Mouse (Mus musculus): ENCODE results near the gene Nckipsd. TPM values are rescaled to one million over a fixed set of nuclear protein-coding genes. Genes with fewer than 3 reads are reported as not detected.

Nckipsd gene
- polyA plus RNA-seq, 1 experiment, result 8.7 TPM

- Histone ChIP-seq H3K4me3 (ENCODE audit: insufficient read depth, low read length) (no peak overlapping the region), H3K4me1 (ENCODE audit: control insufficient read depth, insufficient read depth, low read length) (0 out of 2 replicates have a peak, but pooled peaks cover 3% of the 10 kb centered on the region), H3K27ac (ENCODE audit: insufficient read depth, low read length) (no peak overlapping the region)
Observed at GRCm38 (mm10) chr9:108810516-108810915, 2.3 kb downstream of the Nckipsd start.

GRCm38 (mm10) chr9:108815557-108815956, 7.4 kb downstream of the Nckipsd start:
- no peak for TF ChIP-seq CTCF (IDR thresholded peaks at IDR 0.05; ENCODE audit: borderline replicate concordance, insufficient read depth, low read length)
- no peak for TF ChIP-seq POLR2A (IDR thresholded peaks at IDR 0.05; ENCODE audit: low read depth, low read length)
- Histone ChIP-seq H3K27ac (ENCODE audit: insufficient read depth, low read length) (no peak overlapping the region), H3K4me1 (ENCODE audit: control insufficient read depth, insufficient read depth, low read length) (no peaks in the 10 kb centered on the region), H3K4me3 (ENCODE audit: insufficient read depth, low read length) (no peak overlapping the region)

More at GRCm38 (mm10) chr9:108810516-108810915, 2.3 kb downstream of the Nckipsd start:
- TF ChIP-seq CTCF (IDR thresholded peaks at IDR 0.05; ENCODE audit: borderline replicate concordance, insufficient read depth, low read length) (no peak), POLR2A (IDR thresholded peaks at IDR 0.05; ENCODE audit: low read depth, low read length) (no peak)

- Histone ChIP-seq H3K27ac (ENCODE audit: insufficient read depth, low read length) (no peak overlapping the region), H3K4me1 (ENCODE audit: control insufficient read depth, insufficient read depth, low read length) (no peaks in the 10 kb centered on the region), H3K4me3 (ENCODE audit: insufficient read depth, low read length) (no peak overlapping the region)
- TF ChIP-seq POLR2A (IDR thresholded peaks at IDR 0.05; ENCODE audit: low read depth, low read length) (no peak), CTCF (IDR thresholded peaks at IDR 0.05; ENCODE audit: borderline replicate concordance, insufficient read depth, low read length) (peak; percentile 48; the same call in 1 of the 2 replicates)
Observed at GRCm38 (mm10) chr9:108819495-108819894, 11.3 kb downstream of the Nckipsd start.

- Histone ChIP-seq H3K4me3 (ENCODE audit: insufficient read depth, low read length) (no peak overlapping the region), H3K4me1 (ENCODE audit: control insufficient read depth, insufficient read depth, low read length) (no peaks in the 10 kb centered on the region), H3K27ac (ENCODE audit: insufficient read depth, low read length) (no peak overlapping the region)
- no peak for TF ChIP-seq CTCF (IDR thresholded peaks at IDR 0.05; ENCODE audit: borderline replicate concordance, insufficient read depth, low read length)
- no peak for TF ChIP-seq POLR2A (IDR thresholded peaks at IDR 0.05; ENCODE audit: low read depth, low read length)
Observed at GRCm38 (mm10) chr9:108820077-108820476, 11.9 kb downstream of the Nckipsd start.

GRCm38 (mm10) chr9:108824144-108824685, 16.0 kb downstream of the Nckipsd start:
- H3K4me1 ChIP-seq (ENCODE audit: control insufficient read depth, insufficient read depth, low read length), result no peaks in the 10 kb centered on the region

GRCm38 (mm10) chr9:108824755-108825413, 16.7 kb downstream of the Nckipsd start:
- H3K4me3 ChIP-seq (ENCODE audit: insufficient read depth, low read length), result no peak overlapping the region
- H3K27ac ChIP-seq (ENCODE audit: insufficient read depth, low read length), result no peak overlapping the region
- TF ChIP-seq POLR2A (IDR thresholded peaks at IDR 0.05; ENCODE audit: low read depth, low read length) (no peak), CTCF (IDR thresholded peaks at IDR 0.05; ENCODE audit: borderline replicate concordance, insufficient read depth, low read length) (no peak)
- H3K4me1 ChIP-seq (ENCODE audit: control insufficient read depth, insufficient read depth, low read length), result no peaks in the 10 kb centered on the region

More at GRCm38 (mm10) chr9:108824144-108824685, 16.0 kb downstream of the Nckipsd start:
- H3K27ac ChIP-seq (ENCODE audit: insufficient read depth, low read length), result no peak overlapping the region
- no peak for TF ChIP-seq CTCF (IDR thresholded peaks at IDR 0.05; ENCODE audit: borderline replicate concordance, insufficient read depth, low read length)
- TF ChIP-seq POLR2A (IDR thresholded peaks at IDR 0.05; ENCODE audit: low read depth, low read length), result no peak
- H3K4me3 ChIP-seq (ENCODE audit: insufficient read depth, low read length), result no peak overlapping the region

GRCm38 (mm10) chr9:108825820-108826699, 17.9 kb downstream of the Nckipsd start, which contains the start of gene Celsr3:
Gene Celsr3 (plus strand): TSS chr9:108826320.
- Histone ChIP-seq H3K4me3 (ENCODE audit: insufficient read depth, low read length) (peak within 1 kb of the TSS; percentile 25), H3K27ac (ENCODE audit: insufficient read depth, low read length) (no peak within 1 kb of the TSS), H3K4me1 (ENCODE audit: control insufficient read depth, insufficient read depth, low read length) (no peaks in the 10 kb centered on the region)
- no peak for TF ChIP-seq CTCF (IDR thresholded peaks at IDR 0.05; ENCODE audit: borderline replicate concordance, insufficient read depth, low read length)
- no peak for TF ChIP-seq POLR2A (IDR thresholded peaks at IDR 0.05; ENCODE audit: low read depth, low read length)

GRCm38 (mm10) chr9:108826700-108827340, 18.7 kb downstream of the Nckipsd start:
- no peak overlapping the region for H3K27ac ChIP-seq (ENCODE audit: insufficient read depth, low read length)
- TF ChIP-seq POLR2A (IDR thresholded peaks at IDR 0.05; ENCODE audit: low read depth, low read length), result no peak
- TF ChIP-seq CTCF (IDR thresholded peaks at IDR 0.05; ENCODE audit: borderline replicate concordance, insufficient read depth, low read length), result no peak
- H3K4me3 ChIP-seq (ENCODE audit: insufficient read depth, low read length), result peak overlapping the region; percentile 25
- no peaks in the 10 kb centered on the region for H3K4me1 ChIP-seq (ENCODE audit: control insufficient read depth, insufficient read depth, low read length)

- no peak overlapping the region for H3K27ac ChIP-seq (ENCODE audit: insufficient read depth, low read length)
- peak overlapping the region; percentile 25; the same call in 1 of the 2 replicates for H3K4me3 ChIP-seq (ENCODE audit: insufficient read depth, low read length)
- H3K4me1 ChIP-seq (ENCODE audit: control insufficient read depth, insufficient read depth, low read length), result no peaks in the 10 kb centered on the region
- TF ChIP-seq POLR2A (IDR thresholded peaks at IDR 0.05; ENCODE audit: low read depth, low read length) (no peak), CTCF (IDR thresholded peaks at IDR 0.05; ENCODE audit: borderline replicate concordance, insufficient read depth, low read length) (peak; percentile 23; the same call in 1 of the 2 replicates)
Observed at GRCm38 (mm10) chr9:108827454-108827853, 19.3 kb downstream of the Nckipsd start.

Data from embryonic fibroblast, embryonic 13.5 days (primary cell).